ENCODE assay signal across 8 mouse cellular contexts in the genomic region with DNA sequence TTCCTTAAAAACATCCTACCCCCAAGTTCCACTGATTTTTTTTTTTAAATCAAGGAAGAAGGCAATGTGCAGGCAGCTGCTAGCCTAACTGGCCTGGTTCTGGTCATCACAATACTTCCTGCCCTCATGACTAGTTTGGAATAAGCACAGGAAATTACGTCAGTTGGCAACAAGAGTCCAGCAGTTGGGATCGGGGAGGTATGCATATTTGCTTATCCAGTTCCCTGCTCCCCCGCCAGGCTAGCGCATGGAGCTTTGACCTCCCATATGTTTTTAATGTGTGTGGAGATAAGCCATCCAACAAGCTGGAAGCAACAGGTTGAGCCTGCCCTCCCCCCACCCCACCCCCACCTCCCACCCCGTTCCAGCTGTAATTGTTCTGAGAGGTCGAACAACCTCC.
DNase-seq lines count a peak whose midpoint lies in the region; ATAC-seq lines count a peak whose summit lies in the region.
"Had no signal": no experiment of that assay in that cellular context is flagged by ENCODE, and none has a peak within 500 bp of the region (broad histone marks: within the 10 kb centered on the region; RNA-seq: fewer than 3 reads in every experiment).

No protein-coding gene starts in this region.

- peak; percentile 24; the same call in 1 of the 2 replicates for ATAC-seq in liver, embryonic 16.5 days (ENCODE audit: low read depth)

- no peak overlapping the region for H3K4me2 ChIP-seq in liver, embryonic 16.5 days (ENCODE audit: low read depth, low read length)

- 39% methylated on average over 6 of the region's 6 CpGs for WGBS in liver, embryonic 16.5 days (ENCODE audit: insufficient replicate concordance)

- no peak overlapping the region for H3K4me3 ChIP-seq in liver, embryonic 16.5 days (ENCODE audit: low read depth, low read length)

- H3K27me3 ChIP-seq in liver, embryonic 16.5 days (ENCODE audit: control insufficient read depth, insufficient read depth, low read depth, low read length): no peaks in the 10 kb centered on the region

- H3K27ac ChIP-seq in liver, embryonic 16.5 days (ENCODE audit: low read length): no peak overlapping the region

- H3K36me3 ChIP-seq in liver, embryonic 16.5 days (ENCODE audit: control insufficient read depth, insufficient read depth): no peaks in the 10 kb centered on the region

- H3K4me1 ChIP-seq in liver, embryonic 16.5 days (ENCODE audit: control insufficient read depth, low read depth, low read length): no peaks in the 10 kb centered on the region

- DNase-seq in liver: no peak
- DNase-seq in embryo, embryonic 9.5 days (ENCODE audit: extremely low spot score): peak; percentile 41
- DNase-seq in heart, adult 9 months (ENCODE audit: low spot score in 2 of 2): peak; percentile 81 to 86
- DNase-seq in lung, postnatal 25 days (ENCODE audit: low spot score): peak; percentile 14
- no peak for DNase-seq in adrenal gland, postnatal 36 days
- DNase-seq in adrenal gland, postnatal 25 days: no peak
- DNase-seq: thymus, adult 18-20 months had no signal

- H3K9ac ChIP-seq in liver, embryonic 16.5 days (ENCODE audit: low read depth, low read length): no peak overlapping the region

- no peaks in the 10 kb centered on the region for H3K9me3 ChIP-seq in liver, embryonic 16.5 days (replicated peaks; ENCODE audit: control insufficient read depth, low read length)

Comparison
In these comparisons a context has a peak if more than half of its experiments do, and no peak if none do; other contexts are left out.
1. DNase-seq: peak in embryo, embryonic 9.5 days (single experiment), heart, adult 9 months (2 of 2) and lung, postnatal 25 days (single experiment); none in liver (single experiment), adrenal gland, postnatal 36 days (0 of 2) and adrenal gland, postnatal 25 days (single experiment).